In genomic region chr3:87530234-87530633, GRCm38 (mm10) we compare ENCODE assay signal across 10 mouse cellular contexts.
"Had no signal": no experiment of that assay in that cellular context is flagged by ENCODE, and none has a peak within 500 bp of the region (broad histone marks: within the 10 kb centered on the region; RNA-seq: fewer than 3 reads in every experiment).

No protein-coding gene starts in this region.

- H3K9me3 ChIP-seq: lung, embryonic 15.5 days; megakaryocyte, embryonic 14.5 days; midbrain, embryonic 13.5 days; midbrain, embryonic 15.5 days; neural tube, embryonic 12.5 days had no signal

- H3K9ac ChIP-seq: lung, embryonic 15.5 days; midbrain, embryonic 13.5 days; midbrain, embryonic 15.5 days; neural tube, embryonic 12.5 days had no signal

- ATAC-seq: lung, postnatal 0 days; midbrain, embryonic 13.5 days; midbrain, embryonic 15.5 days had no signal

- H3K27ac ChIP-seq: lung, embryonic 15.5 days; midbrain, embryonic 13.5 days; midbrain, embryonic 15.5 days; neural tube, embryonic 12.5 days had no signal

- H3K4me3 ChIP-seq: lung, embryonic 15.5 days; midbrain, embryonic 13.5 days; midbrain, embryonic 15.5 days; neural tube, embryonic 12.5 days had no signal

- DNase-seq: lung, adult 2 months; lung, postnatal 14 days; right cerebral cortex, postnatal 14 days had no signal

- H3K4me2 ChIP-seq: lung, embryonic 15.5 days; midbrain, embryonic 11.5 days; midbrain, embryonic 13.5 days; midbrain, embryonic 15.5 days; neural tube, embryonic 12.5 days had no signal

- H3K27me3 ChIP-seq: lung, embryonic 15.5 days; megakaryocyte, embryonic 14.5 days; midbrain, embryonic 13.5 days; midbrain, embryonic 15.5 days; neural tube, embryonic 12.5 days had no signal
